Mouse (Mus musculus): ENCODE results near the gene Cyp27a1.

DNA sequence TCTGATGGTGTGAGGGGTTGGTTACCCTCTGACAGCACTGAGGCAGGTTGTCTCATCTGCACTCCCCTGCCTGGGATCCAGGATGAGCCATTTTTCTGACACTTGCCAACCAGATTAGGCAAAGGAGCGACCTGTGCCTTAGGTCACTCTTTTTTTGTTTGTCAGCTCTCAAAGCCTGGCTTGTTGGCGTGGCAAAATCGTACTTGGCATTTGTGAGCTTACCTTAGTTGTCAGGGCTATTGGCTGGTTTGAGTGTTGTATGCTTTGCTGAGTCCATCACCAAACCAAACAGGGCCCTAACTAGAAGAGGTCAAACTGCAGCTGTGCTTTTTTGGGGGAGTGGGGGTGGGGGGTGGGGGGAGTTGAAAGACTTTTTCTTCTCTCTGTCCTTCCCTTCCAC is 5.9 kb downstream of the Cyp27a1 start:
- no peak for TF ChIP-seq MAFK (IDR thresholded peaks at IDR 0.05; ENCODE audit: insufficient read depth, low read depth, low read length)
- TF ChIP-seq HCFC1 (IDR thresholded peaks at IDR 0.05; ENCODE audit: borderline replicate concordance, insufficient read depth, low read length), result no peak

Measured in ES-E14 (cell line).